Mouse (Mus musculus) CD4-positive helper T cell, adult 2 months (primary cell): Measurements from ENCODE around the gene Tubb3.
"Not testable (repeated sequence)": the region's sequence is repeated elsewhere in the genome, so short reads cannot be mapped to it uniquely, and the experiment has no call there.

Source experiments
- DNase-seq: peaks from one replicate; pipeline ENCODE4 v3.0.0-alpha.2; 2012; ENCODE audit warnings: low read depth, missing footprints, low spot score

Tubb3 gene

GRCm38 (mm10) chr8:123431616-123432365 is 20.6 kb downstream of the Tubb3 start:
- no peak for DNase-seq

DNA sequence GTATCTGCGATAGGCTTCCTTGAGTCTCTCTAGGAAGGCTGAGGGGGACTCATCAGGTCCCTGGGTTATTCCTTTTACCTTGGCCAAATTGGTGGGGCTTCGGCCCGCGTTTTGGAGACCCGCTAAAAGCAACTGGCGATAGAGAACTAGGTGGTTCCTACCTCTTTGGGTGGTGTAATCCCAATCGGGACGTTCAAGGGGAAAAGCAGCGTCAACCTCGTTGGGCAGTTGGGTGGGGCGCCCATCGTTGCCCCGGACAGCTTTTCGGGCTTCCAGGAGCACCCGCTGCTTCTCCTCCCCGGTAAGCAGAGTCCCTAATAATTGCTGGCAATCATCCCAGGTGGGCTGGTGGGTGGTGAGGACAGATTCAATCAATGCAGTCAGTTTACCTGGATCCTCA is 21.2 kb downstream of the Tubb3 start:
- DNase-seq, result no peak

- not testable (repeated sequence) for DNase-seq
Measured at GRCm38 (mm10) chr8:123433241-123433974, 22.2 kb downstream of the Tubb3 start.

GRCm38 (mm10) chr8:123441788-123442187 is 30.6 kb downstream of the Tubb3 start:
- DNase-seq, result no peak

DNA sequence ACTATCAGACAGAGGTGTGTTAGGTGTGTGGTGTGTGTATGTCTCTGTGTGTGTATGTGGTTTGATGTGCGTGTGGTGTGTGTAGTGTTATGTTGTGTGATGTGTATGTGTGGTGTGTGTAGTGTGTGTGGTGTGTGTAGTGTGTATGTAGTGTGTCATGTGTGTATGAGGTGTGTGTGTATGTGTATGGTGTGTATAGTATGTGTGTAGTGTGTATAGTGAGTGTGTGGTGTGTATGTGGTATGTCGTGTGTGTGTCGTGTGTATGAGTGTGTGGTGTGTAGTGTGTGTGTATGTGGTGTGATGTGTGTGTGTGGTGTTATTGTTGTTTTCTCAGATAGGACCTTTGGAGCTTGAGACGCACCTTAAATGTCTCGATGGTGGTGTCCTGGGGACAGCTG is 31.1 kb downstream of the Tubb3 start:
- DNase-seq, result no peak

DNA sequence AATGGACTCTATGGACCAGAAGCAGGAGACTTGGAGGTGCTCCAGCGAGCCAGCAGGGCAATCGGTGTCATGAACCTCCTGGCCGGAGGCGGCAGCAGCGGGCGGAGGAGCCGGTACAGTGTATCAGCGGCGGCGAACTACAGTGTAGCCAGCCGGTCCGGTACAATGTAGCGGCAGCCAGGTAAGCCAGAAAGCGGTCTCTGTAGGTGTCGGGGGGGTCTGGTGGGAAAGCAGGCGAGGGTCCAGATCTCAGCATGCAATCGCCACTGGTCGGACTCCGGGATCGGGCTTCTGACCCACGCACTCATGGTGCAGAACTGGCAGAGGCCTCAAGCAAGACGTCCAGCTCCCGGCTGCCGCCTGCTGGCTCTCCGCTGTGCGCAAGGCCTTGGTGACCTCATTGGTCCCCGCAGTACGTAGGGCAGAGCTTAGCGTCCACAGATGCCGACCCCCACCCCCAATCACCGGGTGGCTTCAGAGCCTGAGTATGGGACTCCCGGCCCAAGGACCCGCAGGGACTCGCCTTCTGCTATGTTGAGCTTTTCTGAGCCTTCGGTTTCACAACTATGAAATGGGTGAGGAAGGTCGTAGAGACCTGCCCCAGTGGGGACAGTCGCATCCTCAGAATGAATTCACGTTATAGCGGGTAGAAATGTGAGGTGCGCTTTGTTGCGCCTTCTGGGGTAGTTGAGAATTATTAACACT is 31.8 kb downstream of the Tubb3 start:
- peak; percentile 93 for DNase-seq

DNA sequence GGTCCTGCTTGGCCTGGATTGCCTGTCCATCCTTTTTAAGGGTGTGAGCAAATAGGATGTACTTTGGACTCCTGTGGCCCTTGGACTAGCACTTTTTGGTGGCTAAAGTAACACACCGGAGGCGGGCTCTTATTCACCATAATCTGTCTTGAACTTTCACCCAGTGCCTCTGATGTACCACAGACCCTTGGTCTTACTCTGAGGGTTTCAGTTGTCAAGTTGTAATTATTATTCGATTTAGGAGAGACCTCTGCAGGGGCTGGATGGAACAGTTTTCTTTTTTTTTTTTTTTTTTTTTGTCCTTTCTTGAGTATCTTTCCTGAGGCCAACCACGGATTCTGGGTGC is 32.3 kb downstream of the Tubb3 start:
- no peak for DNase-seq

DNA sequence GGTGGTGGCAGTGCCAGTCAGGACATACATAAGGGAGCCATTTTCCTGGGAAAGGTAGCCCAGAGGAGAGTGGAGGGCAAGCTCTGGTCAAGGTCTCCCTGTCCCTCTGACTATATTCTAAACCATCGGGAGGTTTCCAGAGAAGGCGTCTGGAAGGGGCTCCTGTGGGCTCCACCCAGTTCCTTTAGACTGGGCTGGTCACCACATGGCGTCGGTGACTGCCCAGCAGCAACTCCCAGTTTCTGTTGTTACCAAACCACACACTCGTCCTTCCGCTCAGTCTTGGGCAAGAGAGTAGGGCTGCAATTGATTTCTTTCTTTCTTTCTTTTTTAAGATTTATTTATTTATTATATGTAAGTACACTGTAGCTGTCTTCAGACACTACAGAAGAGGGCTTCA is 32.9 kb downstream of the Tubb3 start:
- DNase-seq, result no peak

- no peak for DNase-seq
Measured at GRCm38 (mm10) chr8:123445981-123446380, 34.8 kb downstream of the Tubb3 start.

GRCm38 (mm10) chr8:123446799-123447198 is 35.6 kb downstream of the Tubb3 start:
- DNase-seq, result no peak

GRCm38 (mm10) chr8:123450783-123451182 is 39.6 kb downstream of the Tubb3 start:
- no peak for DNase-seq

DNA sequence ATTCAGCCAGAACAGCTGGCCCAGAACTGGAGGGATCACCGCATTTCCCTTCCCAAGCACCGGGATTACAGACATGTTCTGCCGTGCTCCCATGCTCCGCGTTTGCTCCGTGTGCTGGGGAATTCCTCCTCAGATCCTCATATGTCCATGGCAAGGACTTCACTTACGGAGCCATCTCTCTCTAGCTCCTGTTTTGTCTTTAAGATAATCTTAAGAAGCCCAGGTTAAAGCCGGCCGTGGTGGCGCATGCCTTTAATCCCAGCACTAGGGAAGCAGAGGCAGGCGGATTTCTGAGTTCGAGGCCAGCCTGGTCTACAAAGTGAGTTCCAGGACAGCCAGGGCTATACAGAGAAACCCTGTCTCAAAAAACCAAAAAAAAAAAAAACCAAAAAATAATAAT is 40.5 kb downstream of the Tubb3 start:
- DNase-seq, result not testable (repeated sequence)

DNA sequence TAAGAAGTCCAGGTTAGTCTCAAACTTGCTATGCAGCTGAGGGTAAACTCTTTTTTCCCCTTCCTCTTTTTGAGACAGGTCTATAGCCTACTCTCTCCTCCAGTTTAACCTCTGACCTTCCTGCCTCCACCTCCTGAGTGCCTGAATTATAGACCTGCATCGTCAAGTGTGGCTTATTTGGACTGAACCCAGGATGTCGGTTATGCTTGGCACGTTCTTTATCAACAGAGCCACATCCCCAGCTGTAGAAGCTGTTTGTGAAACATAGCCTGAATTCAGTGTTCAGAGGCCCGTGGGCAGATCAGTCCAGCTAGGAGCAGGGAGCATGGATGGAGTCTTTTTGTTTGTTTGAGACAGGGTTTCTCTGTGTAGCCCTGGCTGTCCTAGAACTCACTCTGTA is 40.9 kb downstream of the Tubb3 start:
- DNase-seq, result no peak

DNA sequence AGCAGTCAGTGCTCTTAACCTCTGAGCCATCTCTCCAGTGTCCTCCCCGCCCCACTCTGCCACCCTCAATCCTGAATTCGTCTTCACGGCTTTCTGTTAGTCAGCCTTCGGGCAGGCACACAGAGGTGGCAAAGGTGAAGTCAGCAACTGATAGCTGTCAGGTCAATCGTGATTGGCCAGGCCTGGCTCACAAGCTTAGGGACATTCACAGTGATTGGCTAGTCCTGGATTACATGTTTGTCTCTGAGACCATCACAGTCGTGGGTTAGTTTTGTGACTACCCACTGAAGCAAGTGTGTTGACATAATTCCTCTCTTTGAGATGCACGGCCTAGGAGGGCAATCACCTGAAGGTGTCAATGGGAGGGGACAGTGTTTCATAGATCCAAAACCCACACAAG is 42.1 kb downstream of the Tubb3 start:
- DNase-seq, result no peak

DNA sequence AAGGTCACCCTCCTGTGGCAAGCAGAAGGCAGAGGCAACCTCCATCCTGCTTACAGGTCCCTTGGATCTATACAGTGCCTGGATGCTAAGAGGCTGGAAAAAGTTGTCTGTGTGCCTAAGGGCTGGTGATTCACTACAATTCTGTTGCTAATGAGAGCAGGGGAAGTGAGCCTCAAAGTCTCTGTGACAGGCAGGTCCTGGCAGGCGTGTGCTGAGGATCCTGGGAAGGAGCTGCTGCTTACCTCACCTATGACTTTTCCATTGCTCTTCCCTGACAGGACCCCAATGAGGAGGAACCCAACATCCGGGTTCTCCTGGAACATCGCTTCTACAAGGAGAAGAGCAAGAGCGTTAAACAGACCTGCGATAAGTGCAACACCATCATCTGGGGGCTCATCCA is 42.7 kb downstream of the Tubb3 start:
- no peak for DNase-seq

- no peak for DNase-seq
Measured at GRCm38 (mm10) chr8:123454559-123454958, 43.3 kb downstream of the Tubb3 start.

GRCm38 (mm10) chr8:123463651-123464050 is 52.4 kb downstream of the Tubb3 start:
- no peak for DNase-seq

- no peak for DNase-seq
Measured at GRCm38 (mm10) chr8:123467476-123467875, 56.3 kb downstream of the Tubb3 start.
